Mouse (Mus musculus) liver, embryonic 16.5 days (tissue): ENCODE data around the gene Psmb6. TPM values are rescaled to one million over a fixed set of nuclear protein-coding genes. Genes with fewer than 3 reads are reported as not detected.
"Not testable (repeated sequence)": the region's sequence is repeated elsewhere in the genome, so short reads cannot be mapped to it uniquely, and the experiment has no call there.

Experiments
- ATAC-seq: fragments of 200-750 bp; cut with Nextera tagmentation; 2 replicates; pipeline ENCODE4 v1.8.0; 2017; ENCODE audit warnings: low read depth, mild to moderate bottlenecking, moderate number of reproducible peaks, moderate library complexity
- H3K27ac ChIP-seq: fragments of 300-500 bp; sonication (generic); 2 replicates; pipeline ENCODE4 v1.5.1; 2014; ENCODE audit warnings: mild to moderate bottlenecking, low read length
- H3K27me3 ChIP-seq: fragments of 300-500 bp; sonication (generic); 2 replicates; pipeline ENCODE4 v1.6.1; 2014; ENCODE audit warnings: low read depth, low read length, mixed read lengths; ENCODE audit not compliant: control insufficient read depth, insufficient read depth
- H3K36me3 ChIP-seq: fragments of 300-500 bp; sonication (generic); 2 replicates; pipeline ENCODE4 v1.6.1; 2014; ENCODE audit warnings: mild to moderate bottlenecking; ENCODE audit not compliant: control insufficient read depth, insufficient read depth
- H3K4me1 ChIP-seq: fragments of 300-500 bp; sonication (generic); 2 replicates; pipeline ENCODE4 v1.6.1; 2014; ENCODE audit warnings: low read depth, low read length, mixed read lengths; ENCODE audit not compliant: control insufficient read depth
- H3K4me2 ChIP-seq: fragments of 300-500 bp; sonication (generic); 2 replicates; pipeline ENCODE4 v1.6.1; 2014; ENCODE audit warnings: low read depth, low read length, mixed read lengths
- H3K4me3 ChIP-seq: fragments of 300-500 bp; sonication (generic); 2 replicates; pipeline ENCODE4 v1.5.1; 2014; ENCODE audit warnings: low read depth, mild to moderate bottlenecking, low read length
- H3K9ac ChIP-seq: fragments of 300-500 bp; sonication (generic); 2 replicates; pipeline ENCODE4 v1.6.1; 2014; ENCODE audit warnings: low read depth, low read length
- H3K9me3 ChIP-seq: fragments of 300-500 bp; sonication (generic); replicated peaks from 2 replicates; pipeline ENCODE4 v1.6.1; 2016; ENCODE audit warnings: low read length; ENCODE audit not compliant: control insufficient read depth
- WGBS: fragments of 180-500 bp; shearing (Covaris S2); extraction: QIAGEN DNeasy Blood & Tissue Kit; methylation state at CpG from one replicate; pipeline ENCODE4 v1.1.7; 2014; ENCODE audit not compliant: insufficient replicate concordance; 5-methylcytosine and 5-hydroxymethylcytosine counted together
- polyA plus RNA-seq: library from polyadenylated mRNA; unstranded; fragments of >200 nt; fragmentation: Nextera tagmentation; extraction: Ambion mirVana; gene quantifications from 2 replicates; pipeline ENCODE4 v1.2.1, GENCODE M21; 2015

Psmb6 gene
- polyA plus RNA-seq, 1 experiment from 2014 or later: 291 TPM

GRCm38 (mm10) chr11:70518436-70518835 is 6.7 kb upstream of the Psmb6 start:
- Histone ChIP-seq H3K36me3 (no peaks in the 10 kb centered on the region), H3K9me3 (no peaks in the 10 kb centered on the region), H3K4me3 (no peak overlapping the region), H3K4me2 (no peak overlapping the region), H3K9ac (no peak overlapping the region), H3K27ac (peak overlapping the region; percentile 38), H3K4me1 (peaks cover 11% of the 10 kb centered on the region), H3K27me3 (peaks cover 7% of the 10 kb centered on the region)
- no peak for ATAC-seq
- WGBS: 29% methylated on average over 1 of the region's 1 CpGs

- peak; percentile 76 for ATAC-seq
- no peaks in the 10 kb centered on the region for H3K9me3 ChIP-seq
- peak within 1 kb of the TSS; percentile 47 for H3K4me3 ChIP-seq
- 56% methylated on average over 10 of the region's 10 CpGs for WGBS
- peak within 1 kb of the TSS; percentile 55 for H3K27ac ChIP-seq
- peak within 1 kb of the TSS; percentile 57 for H3K4me2 ChIP-seq
- peak within 1 kb of the TSS; percentile 52 for H3K9ac ChIP-seq
- H3K36me3 ChIP-seq: no peaks in the 10 kb centered on the region
- H3K27me3 ChIP-seq: peaks cover 7% of the 10 kb centered on the region
- peaks cover 11% of the 10 kb centered on the region for H3K4me1 ChIP-seq
These were observed 6.2 kb upstream of the Psmb6 start, which contains the start of gene Gltpd2 for GRCm38 (mm10) chr11:70518923-70519322. Gene Gltpd2, plus strand, starts transcription at chr11:70519196.

- Histone ChIP-seq H3K9me3 (no peaks in the 10 kb centered on the region), H3K36me3 (no peaks in the 10 kb centered on the region), H3K4me3 (peak overlapping the region; percentile 47), H3K4me1 (peaks cover 14% of the 10 kb centered on the region), H3K27me3 (peaks cover 7% of the 10 kb centered on the region), H3K27ac (peak overlapping the region; percentile 55), H3K4me2 (peak overlapping the region; percentile 57), H3K9ac (peak overlapping the region; percentile 52)
- 33% methylated on average over 39 of the region's 41 CpGs for WGBS
- ATAC-seq: no peak
These were observed 4.9 kb upstream of the Psmb6 start for GRCm38 (mm10) chr11:70520178-70520769.

GRCm38 (mm10) chr11:70523306-70523989 is 1.7 kb upstream of the Psmb6 start:
- not testable (repeated sequence) for H3K4me2 ChIP-seq, H3K9me3 ChIP-seq, H3K27ac ChIP-seq, ATAC-seq, H3K27me3 ChIP-seq, H3K4me3 ChIP-seq, H3K9ac ChIP-seq
- peaks cover 14% of the 10 kb centered on the region for H3K4me1 ChIP-seq
- WGBS: 73% methylated on average over 8 of the region's 8 CpGs
- peaks cover 10% of the 10 kb centered on the region for H3K36me3 ChIP-seq

GRCm38 (mm10) chr11:70524782-70525181 is 385 bp upstream of the Psmb6 start:
- Histone ChIP-seq H3K9ac (peak overlapping the region; percentile 33; the same call in 1 of the 2 replicates), H3K4me1 (peaks cover 9% of the 10 kb centered on the region), H3K4me3 (peak overlapping the region; percentile 85), H3K4me2 (peak overlapping the region; percentile 82), H3K9me3 (no peaks in the 10 kb centered on the region), H3K36me3 (peaks cover 10% of the 10 kb centered on the region), H3K27me3 (peaks cover 7% of the 10 kb centered on the region), H3K27ac (peak overlapping the region; percentile 41; the same call in 1 of the 2 replicates)
- peak; percentile 57 for ATAC-seq
- WGBS: 3% methylated on average over 8 of the region's 8 CpGs

- peak overlapping the region; percentile 82 for H3K4me2 ChIP-seq
- H3K4me3 ChIP-seq: peak overlapping the region; percentile 85
- H3K36me3 ChIP-seq: peaks cover 10% of the 10 kb centered on the region
- no peaks in the 10 kb centered on the region for H3K9me3 ChIP-seq
- peaks cover 9% of the 10 kb centered on the region for H3K4me1 ChIP-seq
- peak overlapping the region; percentile 80 for H3K9ac ChIP-seq
- under 1% methylated on average over 12 of the region's 12 CpGs for WGBS
- no peaks in the 10 kb centered on the region for H3K27me3 ChIP-seq
- peak overlapping the region; percentile 53; the same call in 1 of the 2 replicates for H3K27ac ChIP-seq
- ATAC-seq: 0 out of 2 replicates have a peak, but pooled peaks have one; percentile 12
These were observed 559 bp downstream of the Psmb6 start for GRCm38 (mm10) chr11:70525726-70526125.

GRCm38 (mm10) chr11:70526211-70526610 is 1.0 kb downstream of the Psmb6 start:
- Histone ChIP-seq H3K9ac (no peak overlapping the region), H3K4me2 (peak overlapping the region; percentile 82), H3K27me3 (no peaks in the 10 kb centered on the region), H3K27ac (no peak overlapping the region), H3K4me1 (peaks cover 9% of the 10 kb centered on the region), H3K9me3 (no peaks in the 10 kb centered on the region), H3K36me3 (peaks cover 10% of the 10 kb centered on the region), H3K4me3 (peak overlapping the region; percentile 85)
- WGBS: 82% methylated on average over 12 of the region's 12 CpGs
- ATAC-seq: no peak

- H3K27ac ChIP-seq: no peak overlapping the region
- no peak overlapping the region for H3K4me2 ChIP-seq
- no peak overlapping the region for H3K4me3 ChIP-seq
- no peak for ATAC-seq
- H3K9ac ChIP-seq: no peak overlapping the region
- peaks cover 9% of the 10 kb centered on the region for H3K4me1 ChIP-seq
- no peaks in the 10 kb centered on the region for H3K9me3 ChIP-seq
- H3K27me3 ChIP-seq: no peaks in the 10 kb centered on the region
- peaks cover 10% of the 10 kb centered on the region for H3K36me3 ChIP-seq
- WGBS: 67% methylated on average over 7 of the region's 7 CpGs
These were observed 3.4 kb downstream of the Psmb6 start for GRCm38 (mm10) chr11:70528610-70529009.

- not testable (repeated sequence) for H3K27ac ChIP-seq, H3K9me3 ChIP-seq, H3K27me3 ChIP-seq, H3K4me3 ChIP-seq, H3K9ac ChIP-seq, H3K4me2 ChIP-seq, ATAC-seq, H3K4me1 ChIP-seq
- 59% methylated on average over 2 of the region's 2 CpGs for WGBS
- H3K36me3 ChIP-seq: peaks cover 10% of the 10 kb centered on the region
These were observed 5.9 kb downstream of the Psmb6 start for GRCm38 (mm10) chr11:70531065-70531464.
